Mouse (Mus musculus) gastrocnemius, adult 2 months (tissue): ENCODE results near the gene Chpf2. TPM values are rescaled to one million over a fixed set of nuclear protein-coding genes. Genes with fewer than 3 reads are reported as not detected.
A peak's percentile ranks its signal among the peaks of the same experiment; 100 is the strongest.

Experiments used
- DNase-seq: peaks from one replicate; pipeline ENCODE4 v3.0.0; 2022
- H3K27ac ChIP-seq: fragments of 200-600 bp; 2 replicates; pipeline ENCODE4 v1.8.1; 2022; ENCODE audit warnings: mild to moderate bottlenecking
- H3K4me3 ChIP-seq: fragments of 200-600 bp; 2 replicates; pipeline ENCODE4 v1.8.1; 2022; ENCODE audit warnings: mild to moderate bottlenecking, moderate library complexity
- CTCF ChIP-seq: fragments of 200-600 bp; IDR thresholded peaks from 2 replicates; pipeline ENCODE4 v1.8.1; 2022; ENCODE audit warnings: antibody characterized with exemption, mild to moderate bottlenecking, moderate library complexity
- intact Hi-C: fragments of 180-260 bp; cut with DNase I; formaldehyde crosslinking; loops from one replicate; pipeline ENCODE4 v1.15.1; 2025
- total RNA-seq, 2 experiments: library from RNA; stranded (reverse); gene quantifications; 2 replicates each; pipeline ENCODE4 v1.2.3; 2021

Chpf2 gene
- total RNA-seq, 2 experiments from 2014 or later: 6.4 to 10.1 TPM

DNA sequence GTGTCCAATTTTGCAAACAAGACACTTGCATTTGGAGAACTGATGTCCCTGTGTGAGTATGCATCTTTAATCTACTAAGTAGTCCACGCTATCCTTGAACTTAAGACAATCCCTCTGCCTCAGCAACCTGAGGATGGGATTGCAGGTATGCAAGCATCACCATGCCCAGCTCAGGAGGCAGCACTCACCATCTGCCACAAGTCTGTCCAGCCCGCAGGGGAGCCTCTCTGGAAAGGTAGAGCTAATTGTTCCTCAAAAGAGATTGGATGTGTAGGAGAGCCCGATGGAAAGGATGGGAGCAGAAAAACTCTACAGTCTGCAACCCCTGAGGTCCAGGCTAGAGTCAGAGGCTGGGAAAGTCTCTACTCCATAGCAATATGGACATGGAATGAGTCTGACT lies 32.4 kb downstream of the Chpf2 start:
- no peak overlapping the region for H3K4me3 ChIP-seq
- no peak for TF ChIP-seq CTCF
- H3K27ac ChIP-seq: no peak overlapping the region
- intact Hi-C loops: no loop called here
- DNase-seq: no peak

DNA sequence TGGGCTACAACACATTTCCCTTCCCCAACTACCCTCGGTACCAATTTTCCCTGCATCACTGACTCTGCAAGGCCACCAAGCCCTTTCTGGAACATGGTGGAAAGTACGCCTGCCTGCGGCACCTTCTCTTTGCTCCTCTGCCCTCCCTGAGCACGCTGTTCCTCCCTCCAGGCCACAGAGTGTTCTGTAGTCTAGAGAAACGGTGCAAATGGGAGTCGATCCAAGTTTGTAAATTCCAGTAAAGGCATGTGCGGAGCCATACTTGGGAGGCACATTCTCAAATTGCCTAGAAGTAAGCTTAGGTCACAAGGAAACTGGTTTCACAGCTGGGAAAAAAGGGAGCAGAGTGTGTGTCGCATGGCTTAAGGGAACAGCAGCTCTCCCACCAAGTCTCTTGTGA lies 33.6 kb downstream of the Chpf2 start:
- DNase-seq: no peak
- no peak for TF ChIP-seq CTCF
- Histone ChIP-seq H3K27ac (no peak overlapping the region), H3K4me3 (no peak overlapping the region)
- intact Hi-C loops: no loop called here

DNA sequence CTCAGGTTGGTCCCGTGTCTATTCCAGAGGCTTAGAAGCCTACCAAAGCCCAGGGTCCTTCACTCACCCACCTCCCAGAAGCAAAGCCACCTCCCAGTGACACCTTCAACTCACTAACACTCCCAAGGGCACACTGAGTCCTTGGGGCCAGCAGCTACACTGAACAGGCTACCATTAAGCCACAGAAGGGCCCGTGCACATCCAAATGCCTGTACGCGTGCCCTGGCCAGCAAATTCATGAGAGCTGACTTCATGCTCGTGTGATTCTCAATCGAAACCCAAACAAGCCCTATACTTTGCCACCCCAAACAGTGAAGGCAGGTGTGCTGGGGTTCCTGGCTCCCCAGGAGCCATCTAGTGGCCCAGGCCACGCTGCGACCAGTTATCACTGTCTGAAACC lies 34.1 kb downstream of the Chpf2 start:
- no peak overlapping the region for H3K4me3 ChIP-seq
- TF ChIP-seq CTCF: no peak
- intact Hi-C loops: no loop called here
- DNase-seq: no peak
- H3K27ac ChIP-seq: no peak overlapping the region

DNA sequence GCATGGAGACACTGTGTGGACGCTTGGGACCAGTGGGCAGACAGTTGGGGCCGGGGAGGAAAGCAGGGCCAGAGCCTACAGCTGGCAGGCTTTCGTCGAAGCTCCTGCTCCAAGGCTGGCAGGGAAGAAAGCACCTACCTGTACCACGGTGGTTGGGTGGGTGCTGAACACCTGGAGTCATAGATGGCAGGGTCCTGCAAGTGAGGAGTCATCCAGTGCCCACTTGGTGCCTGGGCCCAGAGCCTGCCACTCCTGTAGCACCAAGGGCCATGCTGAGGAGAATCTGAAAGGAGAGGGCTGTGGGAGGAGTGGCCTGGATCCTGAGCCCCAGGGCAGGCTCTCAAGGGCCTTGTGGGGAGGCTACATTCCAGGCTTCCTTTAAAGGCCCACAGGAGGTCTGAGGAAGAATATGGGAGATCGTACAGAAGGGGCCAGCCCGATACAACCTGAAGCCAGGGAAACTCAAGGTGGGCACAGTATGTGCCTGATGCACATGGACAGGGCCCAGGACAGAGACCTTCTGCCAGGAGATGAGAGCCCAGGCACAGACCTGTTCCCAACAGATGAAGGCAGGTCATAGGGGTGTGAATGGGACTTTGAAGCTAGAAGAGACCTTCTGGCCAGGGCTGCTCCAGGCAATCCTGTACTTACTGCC lies 36.0 kb downstream of the Chpf2 start:
- Histone ChIP-seq H3K27ac (no peak overlapping the region), H3K4me3 (no peak overlapping the region)
- intact Hi-C loops: no loop called here
- DNase-seq: no peak
- no peak for TF ChIP-seq CTCF

DNA sequence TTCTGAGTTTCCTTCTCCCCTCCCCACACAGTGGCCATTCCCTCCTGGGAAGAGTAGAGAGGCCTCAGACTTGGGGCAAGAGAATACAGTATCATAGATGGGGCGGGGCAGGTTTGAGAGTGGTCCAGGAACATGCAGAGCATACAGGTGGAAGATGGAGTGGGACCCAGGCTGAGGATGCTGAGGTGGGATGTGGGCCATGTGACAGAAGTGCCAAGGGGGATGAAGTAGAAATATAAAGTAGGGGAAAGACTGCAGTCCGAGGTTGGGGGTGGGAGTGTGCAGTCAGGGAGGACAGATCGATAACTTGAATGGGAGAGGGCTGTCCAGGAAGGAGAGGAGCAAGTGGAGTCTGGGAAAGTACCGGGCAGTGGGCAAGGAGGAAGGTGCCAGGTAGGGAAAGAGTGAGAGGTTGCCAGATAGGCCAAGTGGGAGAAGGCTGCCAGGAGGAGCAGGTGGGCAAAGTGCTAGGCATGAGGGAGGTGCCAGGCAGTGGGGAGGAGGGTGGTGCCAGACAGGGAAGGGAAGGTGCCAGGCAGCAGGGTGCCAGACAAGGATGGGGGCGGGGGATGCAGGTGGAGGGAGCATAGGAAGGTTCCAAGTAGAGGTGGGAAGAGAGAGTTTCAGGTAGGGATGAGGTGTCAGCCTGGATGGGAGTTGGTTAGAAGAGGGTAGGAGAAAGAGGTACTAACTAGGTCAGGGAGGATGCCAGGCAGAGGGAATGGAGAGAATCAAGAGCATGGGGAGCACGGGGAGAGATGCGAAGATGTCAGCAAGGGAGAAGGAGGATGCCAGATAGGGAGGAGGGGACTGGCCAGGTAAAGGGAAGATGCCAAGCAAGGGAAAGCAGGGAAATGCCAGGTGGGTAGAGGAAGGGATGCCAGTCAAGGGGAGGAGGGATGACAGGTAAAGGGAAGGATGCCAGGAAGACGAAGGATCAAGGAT lies 36.8 kb downstream of the Chpf2 start:
- intact Hi-C loops: no loop called here
- no peak for TF ChIP-seq CTCF
- Histone ChIP-seq H3K27ac (no peak overlapping the region), H3K4me3 (peak overlapping the region; percentile 66)
- no peak for DNase-seq

DNA sequence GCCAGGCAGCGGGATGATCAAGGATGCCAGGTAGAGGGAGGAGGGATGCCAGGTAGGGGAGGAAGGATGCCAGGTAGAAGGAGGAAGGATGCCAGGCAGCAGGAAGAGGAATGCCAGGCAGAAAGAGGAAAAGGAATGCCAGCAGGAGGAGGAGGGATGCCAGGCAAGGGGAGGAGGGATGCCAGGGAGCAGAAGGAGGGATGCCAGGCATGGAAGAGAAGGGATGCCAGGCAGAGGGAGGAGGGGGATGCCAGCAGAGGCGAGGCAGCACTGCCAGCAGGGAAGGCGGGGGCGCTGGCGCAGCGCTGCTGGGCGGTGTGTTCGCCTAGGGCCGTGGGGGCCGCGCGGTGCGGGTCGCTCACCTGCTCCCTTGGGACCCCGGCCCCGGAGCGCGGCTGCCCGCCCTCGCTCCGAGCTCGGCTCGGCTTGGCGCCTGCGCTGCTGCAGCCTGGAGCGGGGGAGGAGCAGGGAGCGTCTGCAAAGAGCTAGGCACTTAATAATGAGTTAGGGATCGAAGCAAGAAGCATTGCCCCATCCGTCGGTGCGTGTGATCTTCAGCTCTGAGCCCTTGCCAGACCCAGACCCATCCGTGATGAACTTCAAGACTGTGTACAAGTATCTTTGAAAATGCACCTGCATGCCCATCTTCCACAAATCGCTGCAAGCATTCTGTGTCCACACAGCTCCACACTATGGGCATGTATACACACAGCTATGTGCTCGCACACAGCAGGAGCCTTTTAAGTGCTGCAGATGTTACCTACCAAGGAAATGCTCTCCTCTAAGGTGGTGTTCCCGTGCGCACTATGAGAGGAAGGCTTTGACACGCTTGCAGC lies 37.7 kb downstream of the Chpf2 start, which contains the start of gene Smarcd3:
Gene Smarcd3 (minus strand): TSS at position 426 of the 836 bp plus-strand sequence.
- DNase-seq: peak; percentile 62
- intact Hi-C loops: no loop called here
- peak within 1 kb of the TSS; percentile 43 for H3K27ac ChIP-seq
- H3K4me3 ChIP-seq: peak within 1 kb of the TSS; percentile 66
- TF ChIP-seq CTCF: no peak

DNA sequence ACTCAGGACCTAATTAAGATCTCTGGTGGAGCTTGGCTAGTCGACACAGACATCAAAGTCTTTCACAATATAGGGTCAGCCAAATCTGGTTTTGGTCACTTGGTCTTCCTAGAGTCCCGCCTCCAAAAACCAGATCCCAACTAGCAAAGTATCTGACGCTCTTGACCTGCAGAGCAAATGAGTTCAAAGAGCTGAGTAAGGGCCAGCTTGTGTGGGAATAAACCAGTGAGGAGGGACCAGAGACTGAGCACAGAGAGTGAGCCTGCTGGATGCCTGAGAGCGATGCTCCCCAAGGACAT lies 38.2 kb downstream of the Chpf2 start:
- H3K27ac ChIP-seq: no peak overlapping the region
- no peak for TF ChIP-seq CTCF
- no peak for DNase-seq
- intact Hi-C loops: no loop called here
- H3K4me3 ChIP-seq: peak overlapping the region; percentile 66

DNA sequence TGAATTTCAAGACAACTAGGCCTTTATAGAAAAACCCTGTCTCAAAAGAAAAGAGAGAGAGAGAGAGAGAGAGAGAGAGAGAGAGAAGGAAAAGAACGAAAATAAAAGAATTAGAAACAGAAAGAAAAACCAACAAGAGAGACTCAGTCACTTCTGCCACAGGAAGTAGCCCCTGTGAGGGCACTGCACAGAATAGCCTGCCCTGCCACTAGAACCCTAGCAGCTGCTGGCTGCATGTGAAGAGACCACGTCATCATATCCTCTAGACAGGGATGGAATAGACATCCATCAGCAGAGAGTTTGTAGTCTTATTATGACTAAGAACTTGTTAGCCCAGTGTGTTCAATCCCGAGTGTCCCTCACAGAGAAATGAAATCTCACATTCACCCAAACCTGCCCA lies 43.2 kb downstream of the Chpf2 start:
- intact Hi-C loops: no loop called here
- no peak for DNase-seq

DNA sequence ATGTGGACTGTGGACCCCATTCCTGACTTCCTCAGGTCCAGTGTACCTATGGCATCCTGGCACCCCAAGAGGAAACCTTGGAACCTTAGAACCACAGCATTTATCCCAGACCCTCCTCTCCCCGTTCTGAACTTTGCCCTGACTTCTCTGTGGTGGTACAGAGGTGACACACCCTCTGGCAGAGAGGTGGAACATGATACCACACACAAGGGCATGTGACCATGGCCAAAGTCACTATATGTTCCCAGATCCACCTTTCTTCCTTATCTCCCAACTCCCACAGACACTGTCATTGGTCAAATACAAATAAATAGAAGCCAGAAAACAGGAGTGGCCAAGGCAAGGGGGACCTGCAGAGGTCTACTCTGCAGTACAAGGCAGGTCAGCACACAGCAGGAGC lies 48.6 kb downstream of the Chpf2 start:
- H3K4me3 ChIP-seq: no peak overlapping the region
- DNase-seq: no peak
- no peak overlapping the region for H3K27ac ChIP-seq
- no peak for TF ChIP-seq CTCF
- intact Hi-C loops: no loop called here

More for the DNA sequence above, 43.2 kb downstream of the Chpf2 start:
- H3K27ac ChIP-seq: no peak overlapping the region
- H3K4me3 ChIP-seq: no peak overlapping the region
- TF ChIP-seq CTCF: no peak

DNA sequence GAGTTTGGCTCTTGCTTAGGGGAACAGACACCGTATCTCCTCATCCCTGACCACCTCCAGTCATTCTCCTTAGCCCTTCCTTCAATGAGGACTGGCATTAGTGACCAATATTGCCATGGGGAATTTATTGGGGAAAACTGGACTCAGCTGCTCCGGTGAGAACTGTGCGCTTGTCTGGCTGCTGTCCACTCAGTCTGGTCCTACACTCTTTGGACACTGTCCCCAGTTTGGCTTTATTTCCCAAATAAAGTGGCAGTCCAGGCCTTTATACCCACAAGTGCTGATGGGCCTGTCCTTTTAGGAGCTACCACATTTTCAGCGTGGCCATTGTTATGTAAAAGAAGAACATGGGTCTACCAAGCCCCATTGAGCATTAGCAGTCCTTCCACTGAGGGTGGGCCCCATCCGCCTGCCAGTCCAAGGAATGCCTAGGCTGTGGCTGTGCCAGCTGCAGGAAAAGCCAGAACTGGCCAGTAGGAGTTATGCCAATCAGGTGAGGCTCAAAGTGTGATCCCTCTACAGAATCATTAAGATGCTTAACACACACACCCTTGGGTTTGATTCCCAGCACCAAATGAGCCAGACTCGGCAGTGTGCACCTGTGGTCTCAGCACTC lies 49.1 kb downstream of the Chpf2 start:
- intact Hi-C loops: no loop called here
- Histone ChIP-seq H3K27ac (no peak overlapping the region), H3K4me3 (no peak overlapping the region)
- no peak for TF ChIP-seq CTCF
- DNase-seq: no peak

DNA sequence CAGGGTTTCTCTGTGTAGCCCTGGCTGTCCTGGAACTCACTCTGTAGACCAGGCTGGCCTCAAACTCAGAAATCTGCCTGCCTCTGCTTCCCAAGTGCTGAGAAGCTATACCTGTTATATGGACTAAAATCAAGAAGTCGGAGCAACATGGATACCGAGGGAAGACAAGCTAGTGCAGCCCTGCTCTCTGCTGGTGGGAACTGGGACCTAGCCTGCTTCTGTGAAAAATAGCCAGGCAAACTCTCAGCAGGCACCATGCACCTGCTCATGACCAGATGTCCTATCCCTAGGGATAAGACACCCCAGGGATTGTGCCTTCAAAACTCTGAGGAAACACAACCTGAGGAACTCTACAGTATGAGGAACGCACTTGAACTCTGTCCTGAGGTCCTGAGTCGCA lies 50.4 kb downstream of the Chpf2 start:
- intact Hi-C loops: no loop called here

DNA sequence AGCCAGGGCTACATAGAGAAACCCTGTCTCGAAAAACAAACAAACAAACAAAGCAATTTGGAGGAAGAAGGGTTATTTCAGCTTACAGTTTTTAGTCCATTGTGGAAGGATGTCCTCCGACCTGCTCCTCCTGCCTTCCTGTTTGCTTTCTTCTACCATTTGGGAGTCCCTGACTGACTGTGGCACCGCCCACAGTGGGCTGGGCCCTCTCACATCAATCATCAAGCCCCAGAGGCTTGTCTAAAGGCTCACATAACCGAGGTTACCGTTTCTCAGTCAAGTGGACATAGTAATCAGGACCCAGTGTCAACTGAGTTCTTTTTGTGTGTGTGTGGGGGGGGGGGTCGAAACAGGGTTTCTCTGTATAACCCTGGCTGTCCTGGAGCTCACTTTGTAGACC lies 51.6 kb downstream of the Chpf2 start:
- TF ChIP-seq CTCF: no peak
- H3K4me3 ChIP-seq: no peak overlapping the region
- intact Hi-C loops: no loop called here

More for the DNA sequence above, 50.4 kb downstream of the Chpf2 start:
- Histone ChIP-seq H3K4me3 (no peak overlapping the region), H3K27ac (no peak overlapping the region)
- DNase-seq: no peak
- peak; percentile 12; the same call in 1 of the 2 replicates for TF ChIP-seq CTCF

More for the DNA sequence above, 51.6 kb downstream of the Chpf2 start:
- no peak for DNase-seq
- no peak overlapping the region for H3K27ac ChIP-seq
